Mouse (Mus musculus) embryonic facial prominence, embryonic 12.5 days (tissue): ENCODE measurements around the gene Ubac2. TPM values are rescaled to one million over a fixed set of nuclear protein-coding genes. Genes with fewer than 3 reads are reported as not detected.

Experiments used
- ATAC-seq: fragments of 200-750 bp; cut with Nextera tagmentation; 2 replicates; pipeline ENCODE4 v1.8.0; 2017; ENCODE audit not compliant: insufficient number of reproducible peaks, insufficient read depth, low FRiP score, low TSS enrichment
- H3K27ac ChIP-seq: fragments of 300-500 bp; sonication (generic); 2 replicates; pipeline ENCODE4 v1.5.1; 2016; ENCODE audit warnings: mild to moderate bottlenecking
- H3K27me3 ChIP-seq: fragments of 300-500 bp; sonication (generic); 2 replicates; pipeline ENCODE4 v1.6.1; 2016; ENCODE audit warnings: mild to moderate bottlenecking, moderate library complexity
- H3K36me3 ChIP-seq: fragments of 300-500 bp; sonication (generic); 2 replicates; pipeline ENCODE4 v1.6.1; 2016; ENCODE audit warnings: mild to moderate bottlenecking
- H3K4me1 ChIP-seq: fragments of 300-500 bp; sonication (generic); 2 replicates; pipeline ENCODE4 v1.6.1; 2016
- H3K4me2 ChIP-seq: fragments of 300-500 bp; sonication (generic); replicated peaks from 2 replicates; pipeline ENCODE4 v1.6.1; 2016; ENCODE audit warnings: mild to moderate bottlenecking, moderate library complexity
- H3K4me3 ChIP-seq: fragments of 300-500 bp; sonication (generic); 2 replicates; pipeline ENCODE4 v1.5.1; 2016; ENCODE audit warnings: mild to moderate bottlenecking
- H3K9ac ChIP-seq: fragments of 300-500 bp; sonication (generic); 2 replicates; pipeline ENCODE4 v1.6.1; 2016; ENCODE audit warnings: mild to moderate bottlenecking, moderate library complexity
- H3K9me3 ChIP-seq: fragments of 300-500 bp; sonication (generic); 2 replicates; pipeline ENCODE4 v1.6.1; 2016; ENCODE audit warnings: mild to moderate bottlenecking, moderate library complexity
- WGBS: fragments of 180-500 bp; shearing (Covaris S2); methylation state at CpG from one replicate; pipeline ENCODE4 v1.1.7; 2016; 5-methylcytosine and 5-hydroxymethylcytosine counted together
- polyA plus RNA-seq: library from polyadenylated mRNA; unstranded; fragments of >200 nt; fragmentation: Nextera tagmentation; extraction: Ambion mirVana; gene quantifications from 2 replicates; pipeline ENCODE4 v1.2.1, GENCODE M21; 2016

The Ubac2 gene
- polyA plus RNA-seq, 1 experiment from 2014 or later, result 64.0 TPM

DNA sequence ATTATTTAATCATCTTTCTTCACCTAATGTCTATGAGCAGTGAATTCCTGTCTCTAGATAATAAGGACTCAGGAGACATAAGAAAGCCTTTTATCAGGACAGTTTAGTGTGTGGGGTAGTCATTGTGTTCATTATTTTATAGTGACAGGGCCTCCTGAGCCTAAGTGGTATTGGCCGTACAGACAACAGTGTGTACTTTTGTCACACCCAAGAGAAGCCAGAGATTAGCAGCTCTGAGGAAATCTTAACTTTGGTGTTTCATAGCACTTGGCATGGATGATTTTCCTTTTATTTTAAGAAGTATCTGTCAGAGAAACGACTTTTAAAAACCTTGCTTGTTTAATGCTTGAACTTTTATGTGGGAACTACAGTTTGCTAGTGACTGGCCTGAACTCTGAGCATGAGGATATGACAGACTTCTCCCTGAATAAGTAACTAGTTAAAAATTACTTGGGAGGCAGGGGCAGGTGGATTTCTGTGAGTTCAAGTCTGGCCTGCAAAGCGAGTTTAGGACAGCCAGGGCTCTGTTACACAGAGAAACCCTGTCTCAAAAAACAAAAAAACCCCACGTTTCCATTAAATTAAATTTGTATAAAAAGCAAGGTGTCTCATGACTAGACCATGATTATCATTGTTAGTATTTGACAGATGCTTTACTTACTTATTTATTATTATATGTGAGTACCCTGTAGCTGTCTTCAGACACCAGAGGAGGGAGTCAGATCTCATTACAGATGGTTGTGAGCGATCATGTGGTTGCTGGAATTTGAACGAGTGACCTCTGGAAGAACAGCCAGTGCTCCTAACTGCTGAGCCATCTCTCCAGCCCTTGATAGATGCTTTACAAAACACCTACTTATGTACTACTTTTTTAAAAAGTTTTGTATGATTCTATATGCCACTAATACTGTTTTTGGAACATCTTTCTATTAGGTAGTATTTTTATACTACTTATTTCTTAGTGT is 18.0 kb downstream of the Ubac2 start:
- no peak for ATAC-seq
- H3K9me3 ChIP-seq, result no peaks in the 10 kb centered on the region
- no peak overlapping the region for H3K4me2 ChIP-seq
- 67% methylated on average over 6 of the region's 6 CpGs for WGBS
- H3K4me1 ChIP-seq, result no peaks in the 10 kb centered on the region
- H3K4me3 ChIP-seq, result no peak overlapping the region
- no peaks in the 10 kb centered on the region for H3K36me3 ChIP-seq
- no peak overlapping the region for H3K27ac ChIP-seq
- no peaks in the 10 kb centered on the region for H3K27me3 ChIP-seq
- no peak overlapping the region for H3K9ac ChIP-seq

DNA sequence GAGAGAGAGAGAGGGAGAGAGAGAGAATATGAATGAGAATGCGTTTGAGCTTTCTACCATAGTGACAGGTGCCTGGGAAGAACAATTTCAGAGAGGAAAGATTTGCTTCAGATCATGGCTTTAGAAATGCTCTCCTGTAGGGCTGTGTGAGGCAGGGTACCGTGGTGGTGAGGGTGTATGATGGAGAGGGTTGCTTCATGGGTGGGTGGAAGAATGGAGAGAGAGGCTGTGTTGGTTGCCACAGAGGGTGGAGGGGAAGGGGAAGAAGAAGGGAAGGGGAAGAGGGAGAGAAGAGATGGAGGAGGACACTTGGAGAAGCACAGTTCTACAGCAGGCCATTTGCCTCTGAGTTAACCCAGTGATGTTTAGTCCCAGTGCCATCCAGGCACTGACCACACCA is 19.4 kb downstream of the Ubac2 start:
- no peak for ATAC-seq
- no peak overlapping the region for H3K4me3 ChIP-seq
- H3K36me3 ChIP-seq, result no peaks in the 10 kb centered on the region
- H3K9ac ChIP-seq, result no peak overlapping the region
- no peaks in the 10 kb centered on the region for H3K9me3 ChIP-seq
- no peaks in the 10 kb centered on the region for H3K27me3 ChIP-seq
- whole genome bisulfite sequencing, result 76% methylated on average over 2 of the region's 2 CpGs
- no peak overlapping the region for H3K4me2 ChIP-seq
- no peaks in the 10 kb centered on the region for H3K4me1 ChIP-seq
- no peak overlapping the region for H3K27ac ChIP-seq

DNA sequence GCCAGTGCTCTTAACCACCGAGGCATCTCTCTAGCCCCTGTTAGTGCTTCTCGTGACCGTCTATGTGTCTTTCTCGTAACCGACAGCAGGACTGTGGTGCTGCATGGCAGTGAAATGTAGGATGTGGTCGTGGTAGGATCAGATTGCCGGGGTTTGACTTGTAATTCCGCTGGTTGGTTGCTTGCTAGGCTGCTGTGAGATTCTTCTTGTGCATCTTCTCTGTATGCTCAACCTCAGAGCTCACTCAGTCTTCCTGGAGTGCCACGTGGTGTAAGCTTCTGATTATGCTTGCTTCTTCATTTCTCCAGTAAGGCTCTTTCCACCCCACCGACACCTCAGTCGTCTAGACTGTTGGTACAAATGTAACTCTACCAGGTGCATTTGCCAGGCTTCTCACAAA is 20.1 kb downstream of the Ubac2 start:
- Histone ChIP-seq H3K4me2 (no peak overlapping the region), H3K9ac (no peak overlapping the region), H3K36me3 (no peaks in the 10 kb centered on the region), H3K27me3 (no peaks in the 10 kb centered on the region), H3K27ac (no peak overlapping the region), H3K4me1 (no peaks in the 10 kb centered on the region), H3K9me3 (no peaks in the 10 kb centered on the region), H3K4me3 (no peak overlapping the region)
- 90% methylated on average over 11 of the region's 11 CpGs for WGBS
- ATAC-seq, result no peak

DNA sequence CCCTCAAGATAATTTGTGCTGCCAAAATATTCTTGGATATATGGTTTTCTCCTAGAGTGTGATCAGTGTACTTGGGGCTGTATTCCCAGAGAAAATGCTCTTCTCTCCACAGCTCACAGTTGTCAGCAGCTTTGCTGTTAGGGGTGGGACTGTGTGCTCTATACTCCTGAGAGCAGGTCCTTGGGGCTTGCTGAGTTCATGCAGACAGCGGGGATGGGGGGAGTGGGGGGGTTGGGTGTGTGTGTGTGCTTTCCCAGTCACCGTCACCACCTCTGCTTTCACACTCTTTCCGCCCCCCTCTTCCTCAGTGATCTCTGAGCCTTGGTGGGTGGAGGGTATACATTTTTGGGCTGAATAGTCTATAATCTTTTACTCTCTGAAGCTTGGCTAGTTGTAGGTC is 20.7 kb downstream of the Ubac2 start:
- 83% methylated on average over 3 of the region's 3 CpGs for WGBS
- Histone ChIP-seq H3K4me3 (no peak overlapping the region), H3K9me3 (no peaks in the 10 kb centered on the region), H3K4me2 (no peak overlapping the region), H3K27me3 (no peaks in the 10 kb centered on the region), H3K4me1 (no peaks in the 10 kb centered on the region), H3K36me3 (no peaks in the 10 kb centered on the region), H3K9ac (no peak overlapping the region), H3K27ac (no peak overlapping the region)
- ATAC-seq, result no peak

DNA sequence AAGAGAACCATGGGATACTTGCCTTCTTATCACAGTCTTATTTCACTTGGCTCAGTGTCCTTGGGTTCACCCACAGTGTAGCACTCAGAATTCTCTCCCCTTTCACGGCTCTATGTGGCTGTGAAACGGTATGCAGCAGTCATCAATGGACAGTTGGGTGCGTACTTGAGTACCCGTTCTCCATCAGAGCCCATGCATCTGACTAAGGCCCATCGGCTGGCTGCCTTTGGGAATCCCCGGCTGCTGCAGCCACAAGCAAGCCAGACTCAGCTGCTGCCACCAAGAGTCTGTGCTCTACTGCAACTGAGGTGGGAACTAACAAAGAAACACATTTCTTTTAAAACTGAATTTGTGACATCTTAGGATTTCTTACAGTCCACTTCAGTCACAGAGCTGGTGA is 23.1 kb downstream of the Ubac2 start:
- Histone ChIP-seq H3K27ac (no peak overlapping the region), H3K27me3 (no peaks in the 10 kb centered on the region), H3K4me2 (no peak overlapping the region), H3K4me3 (no peak overlapping the region), H3K9me3 (no peaks in the 10 kb centered on the region), H3K9ac (no peak overlapping the region), H3K36me3 (peaks cover 12% of the 10 kb centered on the region), H3K4me1 (no peaks in the 10 kb centered on the region)
- 93% methylated on average over 6 of the region's 6 CpGs for WGBS
- ATAC-seq, result no peak

DNA sequence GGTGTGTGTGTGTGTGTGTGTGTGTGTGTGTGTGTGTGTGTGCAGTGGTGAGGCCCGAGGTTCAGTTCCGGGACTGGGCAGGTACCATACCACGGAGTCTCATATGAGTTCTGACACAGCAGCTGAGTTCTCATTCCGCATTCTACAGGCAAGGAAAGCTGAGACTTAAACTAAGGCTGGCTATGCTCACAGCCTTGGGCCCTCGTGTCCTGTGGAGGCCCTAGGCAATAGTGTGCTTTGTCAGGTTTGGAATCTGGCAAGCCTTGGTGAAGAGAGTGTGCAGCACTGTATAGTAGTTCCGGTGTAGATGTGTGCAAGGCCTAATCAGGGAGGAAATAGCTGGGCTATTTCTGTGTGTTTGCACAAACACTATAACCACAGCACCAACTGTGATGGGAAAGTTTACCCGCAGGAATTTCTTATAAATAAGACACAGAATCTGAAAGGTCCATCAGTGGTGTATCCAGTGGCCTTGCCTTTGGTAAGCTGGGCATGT is 25.0 kb downstream of the Ubac2 start:
- H3K27ac ChIP-seq, result no peak overlapping the region
- no peaks in the 10 kb centered on the region for H3K9me3 ChIP-seq
- no peaks in the 10 kb centered on the region for H3K4me1 ChIP-seq
- H3K27me3 ChIP-seq, result no peaks in the 10 kb centered on the region
- peaks cover 21% of the 10 kb centered on the region for H3K36me3 ChIP-seq
- H3K4me2 ChIP-seq, result no peak overlapping the region
- ATAC-seq, result no peak
- H3K9ac ChIP-seq, result no peak overlapping the region
- no peak overlapping the region for H3K4me3 ChIP-seq
- 91% methylated on average over 7 of the region's 7 CpGs for WGBS

DNA sequence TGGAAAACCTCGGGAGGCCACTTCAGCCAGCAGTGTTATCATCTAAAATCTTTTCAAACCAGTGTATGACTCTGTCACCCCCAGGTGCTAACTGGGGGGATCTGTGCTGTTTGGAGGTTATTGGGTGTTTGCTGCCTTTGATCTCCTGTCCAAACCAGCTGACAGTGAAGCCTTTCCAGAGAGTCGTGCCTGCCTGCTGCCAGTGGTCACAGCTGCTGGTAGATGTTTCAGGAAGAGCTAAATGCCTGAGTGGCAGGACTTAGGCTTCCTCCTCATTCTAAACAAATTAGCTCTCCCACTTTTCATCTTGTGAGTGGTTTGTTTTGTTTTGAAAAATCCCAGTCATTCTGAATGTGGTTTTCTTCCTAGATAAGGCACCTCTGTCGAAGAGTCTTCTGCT is 26.3 kb downstream of the Ubac2 start:
- WGBS, result 55% methylated on average over 3 of the region's 3 CpGs

DNA sequence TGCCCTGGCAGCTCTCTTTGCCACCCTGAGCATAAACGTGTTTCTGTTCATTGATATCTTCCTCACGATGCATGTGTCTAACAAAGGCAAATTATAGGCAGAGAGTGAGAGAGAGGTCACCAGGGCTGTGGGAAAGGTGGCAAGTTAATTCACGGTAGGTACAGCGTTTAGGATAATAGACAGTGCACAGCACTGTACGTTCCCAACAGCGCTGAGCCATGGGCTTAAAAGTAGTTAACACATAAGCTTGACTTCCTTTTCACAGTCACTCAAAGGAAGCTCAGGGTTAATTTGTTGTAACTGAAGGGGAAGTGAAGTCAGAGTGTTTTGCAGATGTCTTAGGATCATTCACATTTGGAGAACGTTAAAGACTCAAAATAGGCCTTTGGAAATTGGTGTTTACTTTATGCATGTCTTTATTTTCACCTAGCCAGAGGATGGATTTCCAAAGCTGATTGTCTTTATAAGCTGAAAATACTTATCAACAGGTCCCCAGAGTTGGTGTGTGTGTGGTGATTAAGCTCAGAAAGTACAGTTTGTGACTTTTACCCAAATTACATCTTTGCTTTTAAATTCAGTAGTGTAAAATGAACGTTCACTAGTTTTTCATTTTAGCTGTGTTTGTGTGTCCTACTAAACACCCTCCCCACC is 28.0 kb downstream of the Ubac2 start:
- no peaks in the 10 kb centered on the region for H3K27me3 ChIP-seq
- 79% methylated on average over 8 of the region's 8 CpGs for WGBS

More for the DNA sequence above, 26.3 kb downstream of the Ubac2 start:
- Histone ChIP-seq H3K4me2 (no peak overlapping the region), H3K36me3 (peaks cover 28% of the 10 kb centered on the region), H3K4me1 (no peaks in the 10 kb centered on the region), H3K9ac (no peak overlapping the region), H3K4me3 (no peak overlapping the region), H3K27ac (no peak overlapping the region), H3K9me3 (no peaks in the 10 kb centered on the region), H3K27me3 (no peaks in the 10 kb centered on the region)
- ATAC-seq, result no peak

DNA sequence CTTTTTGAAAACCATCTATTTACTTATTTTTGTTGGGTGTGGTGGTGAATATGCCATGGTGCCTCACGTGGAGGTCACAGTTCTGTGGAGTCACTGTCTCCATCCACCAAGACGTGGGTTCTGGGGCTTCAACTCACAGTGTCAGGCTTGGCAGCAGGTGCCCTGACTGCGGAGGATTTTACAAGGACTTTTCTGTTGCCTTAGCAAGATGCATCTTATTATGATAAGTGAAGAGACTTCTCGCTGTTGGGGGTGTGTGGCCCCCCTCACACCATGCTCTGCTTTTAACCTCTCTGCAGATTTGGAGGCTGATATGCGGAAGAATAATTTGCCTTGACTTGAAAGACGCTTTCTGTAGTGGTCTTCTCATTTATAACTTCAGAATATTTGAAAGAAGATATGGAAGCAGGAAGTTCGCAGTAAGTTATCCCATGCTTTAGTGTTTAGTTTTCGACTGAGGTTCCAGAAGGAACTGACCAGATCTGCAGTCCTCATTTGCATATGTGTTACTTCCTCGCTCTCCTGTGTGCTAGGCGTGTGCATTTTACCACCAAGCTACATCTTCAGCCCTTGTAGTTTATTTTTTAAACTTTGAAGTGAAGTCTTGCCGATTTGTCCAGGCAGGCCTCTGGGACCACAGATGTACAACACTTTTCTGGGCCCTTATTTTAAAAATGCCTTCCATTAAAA is 28.7 kb downstream of the Ubac2 start:
- H3K27me3 ChIP-seq, result no peaks in the 10 kb centered on the region
- H3K9me3 ChIP-seq, result no peaks in the 10 kb centered on the region
- no peaks in the 10 kb centered on the region for H3K4me1 ChIP-seq
- peaks cover 41% of the 10 kb centered on the region for H3K36me3 ChIP-seq
- no peak overlapping the region for H3K4me2 ChIP-seq
- no peak overlapping the region for H3K9ac ChIP-seq
- no peak overlapping the region for H3K4me3 ChIP-seq
- WGBS, result 88% methylated on average over 11 of the region's 11 CpGs
- H3K27ac ChIP-seq, result no peak overlapping the region
- ATAC-seq, result no peak

More for the DNA sequence above, 28.0 kb downstream of the Ubac2 start:
- Histone ChIP-seq H3K9me3 (no peaks in the 10 kb centered on the region), H3K36me3 (peaks cover 35% of the 10 kb centered on the region), H3K4me1 (no peaks in the 10 kb centered on the region), H3K4me2 (no peak overlapping the region), H3K9ac (no peak overlapping the region), H3K4me3 (no peak overlapping the region), H3K27ac (no peak overlapping the region)
- no peak for ATAC-seq

DNA sequence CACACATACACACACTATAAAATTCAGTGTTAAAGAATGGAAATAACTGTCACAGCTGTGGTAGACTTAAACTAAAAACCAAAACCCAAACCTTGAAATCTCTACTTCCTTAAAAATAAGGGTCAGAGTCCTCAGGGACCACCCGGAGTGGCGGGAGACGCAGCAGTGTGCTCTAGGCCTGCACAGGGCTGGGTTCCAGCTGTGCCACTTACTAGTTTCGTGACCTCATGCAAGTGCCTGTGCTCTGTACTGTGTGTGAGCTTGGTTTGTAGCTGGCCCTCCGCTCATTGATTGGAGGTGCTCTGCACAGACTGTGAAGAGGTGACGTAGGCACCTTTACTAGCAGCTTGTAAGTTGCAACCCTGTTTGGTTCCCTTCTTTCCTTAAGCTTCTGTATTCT is 31.4 kb downstream of the Ubac2 start:
- no peak overlapping the region for H3K9ac ChIP-seq
- 88% methylated on average over 6 of the region's 6 CpGs for WGBS

DNA sequence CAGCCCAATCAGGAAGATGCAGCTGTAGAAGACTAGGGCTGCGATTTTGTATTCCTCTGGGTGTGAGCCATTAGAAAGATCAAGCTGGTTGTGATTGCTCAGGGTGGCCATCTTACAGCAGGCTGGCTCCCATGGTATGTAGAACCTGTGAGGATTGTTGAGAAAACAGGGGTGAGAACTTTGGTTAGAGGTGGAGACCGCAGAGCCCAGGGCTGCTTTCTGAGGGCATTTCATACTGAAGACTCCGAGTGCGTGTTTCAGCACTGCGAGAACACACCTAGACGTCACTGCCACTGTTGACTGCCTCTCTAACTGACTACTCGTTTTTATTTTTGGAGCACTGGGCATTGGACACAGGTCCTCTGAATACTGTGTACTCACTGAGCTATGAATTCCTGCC is 34.1 kb downstream of the Ubac2 start:
- no peaks in the 10 kb centered on the region for H3K27me3 ChIP-seq
- no peak overlapping the region for H3K4me3 ChIP-seq
- no peaks in the 10 kb centered on the region for H3K4me1 ChIP-seq
- no peak overlapping the region for H3K9ac ChIP-seq
- H3K36me3 ChIP-seq, result peaks cover 44% of the 10 kb centered on the region
- H3K4me2 ChIP-seq, result no peak overlapping the region
- no peak overlapping the region for H3K27ac ChIP-seq
- WGBS, result 94% methylated on average over 7 of the region's 7 CpGs
- no peak for ATAC-seq
- no peaks in the 10 kb centered on the region for H3K9me3 ChIP-seq

More for the DNA sequence above, 31.4 kb downstream of the Ubac2 start:
- peaks cover 46% of the 10 kb centered on the region for H3K36me3 ChIP-seq
- no peaks in the 10 kb centered on the region for H3K9me3 ChIP-seq
- H3K4me1 ChIP-seq, result no peaks in the 10 kb centered on the region
- no peak overlapping the region for H3K4me2 ChIP-seq
- 0 out of 2 replicates have a peak, but pooled peaks have one; percentile 75 for ATAC-seq
- no peaks in the 10 kb centered on the region for H3K27me3 ChIP-seq
- no peak overlapping the region for H3K4me3 ChIP-seq
- H3K27ac ChIP-seq, result no peak overlapping the region
